ENCODE assay signal across 9 mouse cellular contexts in genomic region chr4:135358736-135359135, GRCm38 (mm10). TPM values are rescaled to one million over a fixed set of nuclear protein-coding genes. Genes with fewer than 3 reads are reported as not detected.
DNase-seq lines count a peak whose midpoint lies in the region; TF ChIP-seq lines count a peak whose summit lies in the region.
"Had no signal": no experiment of that assay in that cellular context is flagged by ENCODE, and none has a peak within 500 bp of the region (broad histone marks: within the 10 kb centered on the region; RNA-seq: fewer than 3 reads in every experiment).

No protein-coding gene starts in this region.

- peak in 1 of 2 experiments; percentile 36 for DNase-seq in cerebellum, adult 2 months
- DNase-seq in cerebellum, adult 11-12 months, result no peak
- DNase-seq in left cerebral cortex, postnatal 14 days (ENCODE audit: low spot score in 2 of 2), result peak; percentile 29 to 42
- no peak for DNase-seq in left cerebral cortex, postnatal 36 days (ENCODE audit: low spot score in 2 of 2)
- DNase-seq in MN1 (ENCODE audit: low spot score), result peak; percentile 80
- DNase-seq in embryo, embryonic 9.5 days (ENCODE audit: extremely low spot score), result peak; percentile 43
- no peak for DNase-seq in yolk sac, embryonic 10.5 days (ENCODE audit: low spot score)

- TF ChIP-seq POLR2A in cerebellum, adult 2 months (IDR thresholded peaks at IDR 0.05; ENCODE audit: borderline replicate concordance, insufficient read depth, low read length), result no peak
- TF ChIP-seq POLR2A in small intestine, adult 2 months (IDR thresholded peaks at IDR 0.05; ENCODE audit: low read depth, low read length), result no peak

- H3K36me3 ChIP-seq in small intestine, adult 2 months (ENCODE audit: control insufficient read depth, insufficient read depth, low read length), result no peaks in the 10 kb centered on the region
- H3K36me3 ChIP-seq: G1E had no signal

- peak; percentile 55; the same call in 1 of the 2 replicates for TF ChIP-seq CTCF in cerebellum, adult 2 months (IDR thresholded peaks at IDR 0.05; ENCODE audit: borderline replicate concordance, insufficient read depth, low read depth, low read length)
- peak; percentile 53; the same call in 1 of the 2 replicates for TF ChIP-seq CTCF in small intestine, adult 2 months (IDR thresholded peaks at IDR 0.05; ENCODE audit: extremely low read depth, insufficient read length, insufficient replicate concordance, low read depth, low read length)

- intact Hi-C loops in left cerebral cortex, postnatal 14 days (cut with DNase I), result loop anchor here (2.0 to 10.0 kb wide), 2 partner anchors 54 to 136 kb away; partner anchors contain the start of genes Nipal3 and Stpg1
- intact Hi-C loops in left cerebral cortex, postnatal 36 days (cut with DNase I), result loop anchor here (5.0 kb wide), 1 partner anchor 54 kb away; no protein-coding TSS in a partner anchor

- H3K4me1 ChIP-seq in cerebellum, adult 2 months (ENCODE audit: control insufficient read depth, insufficient read depth, low read length), result peaks cover 4% of the 10 kb centered on the region; the same call in 1 of the 2 replicates
- H3K4me1 ChIP-seq in small intestine, adult 2 months (ENCODE audit: control insufficient read depth, insufficient read depth, insufficient read length, low read length), result peaks cover 8% of the 10 kb centered on the region; the same call in 1 of the 2 replicates

- H3K27me3 ChIP-seq in cerebellum, adult 2 months (ENCODE audit: control insufficient read depth, insufficient read depth, low read length), result no peaks in the 10 kb centered on the region
- no peaks in the 10 kb centered on the region for H3K27me3 ChIP-seq in small intestine, adult 2 months (ENCODE audit: control insufficient read depth, insufficient read depth, low read length)

- no peak overlapping the region for H3K27ac ChIP-seq in cerebellum, adult 2 months (ENCODE audit: insufficient read depth, low read length)
- no peak overlapping the region for H3K27ac ChIP-seq in small intestine, adult 2 months (ENCODE audit: insufficient read depth, low read depth, low read length)

- under 1% methylated on average over 6 of the region's 6 CpGs for WGBS in cerebellum, adult 2 months
- WGBS in small intestine, adult 2 months, result 2% methylated on average over 6 of the region's 6 CpGs

- peak overlapping the region; percentile 36 for H3K4me3 ChIP-seq in cerebellum, adult 2 months (replicated peaks; ENCODE audit: insufficient read depth, low read depth, low read length)
- no peak overlapping the region for H3K4me3 ChIP-seq in small intestine, adult 2 months (ENCODE audit: low read depth, low read length)

RNA-seq across cellular contexts. Expression of gene Srrm1, which starts 5.6 kb away (rescaled TPM):
- 124 and 130 TPM in 2 replicates for polyA plus RNA-seq in cerebellum, adult 2 months (2012; rRNA removed)
- 100 to 1,000 TPM; 112 to 137 TPM for total RNA-seq in left cerebral cortex, postnatal 14 days (2021)
- total RNA-seq in left cerebral cortex, postnatal 36 days (2021), result 100 to 1,000 TPM; 101 to 153 TPM
- 7.4 and 12.2 TPM in 2 replicates for polyA plus RNA-seq in small intestine, adult 2 months (2012; rRNA removed)

RNA-seq across cellular contexts. Expression of gene Ncmap, which starts 39.3 kb away (rescaled TPM):
- polyA plus RNA-seq in cerebellum, adult 2 months (2012; rRNA removed), result 4.1 and 4.7 TPM in 2 replicates
- total RNA-seq in left cerebral cortex, postnatal 14 days (2021), result under 1 TPM in 1 of 2 experiments, not detected in 1; 0.91 TPM
- under 1 TPM; 0.39 to 0.54 TPM for total RNA-seq in left cerebral cortex, postnatal 36 days (2021)
- 2.2 and 7.2 TPM in 2 replicates for polyA plus RNA-seq in small intestine, adult 2 months (2012; rRNA removed)
- total RNA-seq: G1E had no signal
- polyA plus RNA-seq: G1E had no signal

Comparison
In these comparisons a context has a peak if more than half of its experiments do, and no peak if none do; other contexts are left out.
1. DNase-seq: peak in left cerebral cortex, postnatal 14 days (2 of 2), MN1 (single experiment) and embryo, embryonic 9.5 days (single experiment); none in cerebellum, adult 11-12 months (single experiment), left cerebral cortex, postnatal 36 days (0 of 2) and yolk sac, embryonic 10.5 days (single experiment).